Mouse (Mus musculus) forebrain, embryonic 14.5 days (tissue): ENCODE data around the gene Polrmt. TPM values are rescaled to one million over a fixed set of nuclear protein-coding genes. Genes with fewer than 3 reads are reported as not detected.
A peak's percentile ranks its signal among the peaks of the same experiment; 100 is the strongest.

Experiments
- ATAC-seq: fragments of 200-750 bp; cut with Nextera tagmentation; 2 replicates; pipeline ENCODE4 v1.8.0; 2017; ENCODE audit warnings: mild to moderate bottlenecking, moderate library complexity
- DNase-seq: peaks from one replicate; pipeline ENCODE4 v3.0.0-alpha.2; 2015; ENCODE audit warnings: low spot score
- H3K27ac ChIP-seq: fragments of 300-500 bp; sonication (generic); 2 replicates; pipeline ENCODE4 v1.5.1; 2014; ENCODE audit warnings: low read depth, mild to moderate bottlenecking, control low read depth, low read length, moderate library complexity
- H3K27me3 ChIP-seq: fragments of 300-500 bp; sonication (generic); replicated peaks from 2 replicates; pipeline ENCODE4 v1.6.1; 2014; ENCODE audit warnings: low read length, control low read depth, mixed read lengths; ENCODE audit not compliant: control insufficient read depth, insufficient read depth
- H3K36me3 ChIP-seq: fragments of 300-500 bp; sonication (generic); 2 replicates; pipeline ENCODE4 v1.6.1; 2014; ENCODE audit warnings: low read length, control low read depth; ENCODE audit not compliant: control insufficient read depth, insufficient read depth
- H3K4me1 ChIP-seq: fragments of 300-500 bp; sonication (generic); 2 replicates; pipeline ENCODE4 v1.6.1; 2014; ENCODE audit warnings: antibody characterized with exemption, low read length, control low read depth; ENCODE audit not compliant: control insufficient read depth, insufficient read depth
- H3K4me2 ChIP-seq: fragments of 300-500 bp; sonication (generic); 2 replicates; pipeline ENCODE4 v1.6.1; 2014; ENCODE audit warnings: mild to moderate bottlenecking, control low read depth, low read length
- H3K4me3 ChIP-seq: fragments of 300-500 bp; sonication (generic); 2 replicates; pipeline ENCODE4 v1.5.1; 2014; ENCODE audit warnings: low read depth, low read length, control low read depth
- H3K9ac ChIP-seq: fragments of 300-500 bp; sonication (generic); 2 replicates; pipeline ENCODE4 v1.6.1; 2014; ENCODE audit warnings: mild to moderate bottlenecking, low read length, control low read depth, moderate library complexity
- H3K9me3 ChIP-seq: fragments of 300-500 bp; sonication (generic); replicated peaks from 2 replicates; pipeline ENCODE4 v1.6.1; 2016; ENCODE audit warnings: low read length, control low read depth, mixed read lengths; ENCODE audit not compliant: control insufficient read depth
- WGBS: fragments of 180-500 bp; shearing (Covaris S2); extraction: QIAGEN DNeasy Blood & Tissue Kit; methylation state at CpG from one replicate; pipeline ENCODE4 v1.1.7; 2014; 5-methylcytosine and 5-hydroxymethylcytosine counted together
- polyA plus RNA-seq: library from polyadenylated mRNA; unstranded; fragments of >200 nt; fragmentation: Nextera tagmentation; extraction: Ambion mirVana; gene quantifications from 2 replicates; pipeline ENCODE4 v1.2.1, GENCODE M21; 2014

Polrmt gene
- polyA plus RNA-seq, 1 experiment from 2014 or later = 32.1 TPM

DNA sequence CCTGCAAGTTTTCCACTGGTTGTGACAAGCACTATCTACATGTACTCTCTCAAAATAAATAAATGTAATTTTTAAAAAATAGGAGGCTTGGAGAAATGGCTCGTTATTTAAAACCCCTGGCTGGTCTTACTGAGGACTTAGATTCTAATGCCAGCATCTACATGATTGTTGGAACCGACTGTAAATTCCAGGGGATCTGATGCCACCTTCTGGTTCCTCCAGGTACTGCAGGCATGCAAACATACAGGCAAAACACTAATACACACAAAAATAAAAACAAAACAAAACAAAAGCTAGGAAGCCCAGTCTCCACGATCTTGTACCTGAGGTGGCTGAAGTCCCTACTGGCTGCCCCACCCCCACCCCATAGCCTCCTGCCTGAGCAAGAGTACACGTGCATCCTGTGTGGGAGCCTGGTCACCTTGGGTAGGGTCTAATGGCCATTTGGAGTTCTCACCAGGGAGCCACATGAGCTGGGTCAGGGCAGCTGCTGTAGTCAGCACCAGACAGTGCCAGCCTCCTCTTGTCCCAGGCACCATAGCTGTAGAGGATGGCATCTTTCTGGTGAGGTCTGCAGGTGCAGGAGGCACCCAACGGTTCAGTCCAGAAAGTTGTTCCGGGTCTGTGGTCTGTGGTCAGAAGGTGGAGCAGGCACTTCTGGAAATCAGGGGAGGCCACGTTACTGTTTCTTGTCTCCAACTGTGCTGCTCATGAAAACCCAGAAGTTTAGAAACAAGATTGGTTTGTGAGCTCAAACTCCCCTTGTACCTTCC, 42.2 kb upstream of the Polrmt start:
- peak; percentile 85 for DNase-seq
- ATAC-seq = no peak
- H3K4me3 ChIP-seq = no peak overlapping the region
- no peak overlapping the region for H3K4me2 ChIP-seq
- no peaks in the 10 kb centered on the region for H3K36me3 ChIP-seq
- no peaks in the 10 kb centered on the region for H3K4me1 ChIP-seq
- no peaks in the 10 kb centered on the region for H3K9me3 ChIP-seq
- no peaks in the 10 kb centered on the region; the same call in 1 of the 2 replicates for H3K27me3 ChIP-seq
- no peak overlapping the region for H3K27ac ChIP-seq
- H3K9ac ChIP-seq = no peak overlapping the region
- 36% methylated on average over 7 of the region's 7 CpGs for WGBS

DNA sequence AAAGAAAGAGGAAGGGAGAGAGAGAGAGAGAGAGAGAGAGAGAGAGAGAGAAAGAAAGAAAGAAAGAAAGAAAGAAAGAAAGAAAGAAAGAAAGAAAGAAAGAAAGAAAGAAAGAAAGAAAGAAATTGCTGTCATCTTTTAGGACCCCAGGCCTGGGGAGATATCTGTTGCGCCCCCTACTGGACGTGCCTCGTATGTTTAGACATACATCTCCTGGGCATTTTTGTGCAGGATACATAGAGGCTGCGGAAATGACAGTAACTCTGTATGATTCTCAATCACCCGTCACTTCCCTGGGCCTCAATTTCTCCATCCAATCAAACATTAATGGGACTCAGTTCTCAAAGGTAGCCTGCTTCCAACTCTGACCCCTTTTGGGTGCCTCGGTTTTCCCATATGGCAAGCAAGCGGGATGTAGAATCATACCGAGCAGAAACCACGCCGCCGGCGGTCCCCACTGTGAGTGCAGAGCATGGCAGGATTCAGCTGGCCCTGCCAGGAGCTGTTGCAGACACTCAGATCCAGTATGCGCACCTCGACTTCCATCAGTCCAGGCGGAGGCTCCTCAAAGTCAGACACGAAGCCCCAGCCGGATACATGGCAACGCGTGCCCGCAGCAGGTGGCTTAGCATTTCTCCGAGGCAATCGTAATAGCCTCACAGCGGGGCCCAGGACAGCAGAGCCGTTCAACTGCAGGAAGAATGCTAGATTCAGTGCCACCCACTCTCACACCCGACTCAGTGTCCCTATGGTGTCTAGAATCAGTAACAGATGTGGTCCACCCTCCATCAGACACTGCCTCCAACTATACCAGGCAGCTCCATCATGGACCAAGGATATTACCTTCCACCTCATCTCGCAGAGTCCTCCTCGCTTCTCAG, 37.8 kb upstream of the Polrmt start:
- H3K4me2 ChIP-seq = no peak overlapping the region
- peaks cover 8% of the 10 kb centered on the region for H3K27me3 ChIP-seq
- no peaks in the 10 kb centered on the region for H3K9me3 ChIP-seq
- H3K27ac ChIP-seq = no peak overlapping the region
- DNase-seq = peak; percentile 59
- H3K36me3 ChIP-seq = no peaks in the 10 kb centered on the region
- 39% methylated on average over 27 of the region's 27 CpGs for WGBS
- H3K9ac ChIP-seq = no peak overlapping the region
- no peak for ATAC-seq
- no peak overlapping the region for H3K4me3 ChIP-seq
- 0 out of 2 replicates have a peak, but pooled peaks cover 2% of the 10 kb centered on the region for H3K4me1 ChIP-seq

- no peak for ATAC-seq
- WGBS = 64% methylated on average over 7 of the region's 7 CpGs
- no peaks in the 10 kb centered on the region for H3K36me3 ChIP-seq
- H3K27ac ChIP-seq = no peak overlapping the region
- DNase-seq = no peak
- H3K9me3 ChIP-seq = no peaks in the 10 kb centered on the region
- 0 out of 2 replicates have a peak, but pooled peaks cover 3% of the 10 kb centered on the region for H3K4me1 ChIP-seq
- H3K4me3 ChIP-seq = no peak overlapping the region
- peaks cover 18% of the 10 kb centered on the region for H3K27me3 ChIP-seq
- H3K9ac ChIP-seq = no peak overlapping the region
- no peak overlapping the region for H3K4me2 ChIP-seq
These were observed 36.7 kb upstream of the Polrmt start for GRCm38 (mm10) chr10:79783050-79783449.

GRCm38 (mm10) chr10:79781956-79782355, 35.6 kb upstream of the Polrmt start:
- no peak overlapping the region for H3K27ac ChIP-seq
- no peak for ATAC-seq

DNA sequence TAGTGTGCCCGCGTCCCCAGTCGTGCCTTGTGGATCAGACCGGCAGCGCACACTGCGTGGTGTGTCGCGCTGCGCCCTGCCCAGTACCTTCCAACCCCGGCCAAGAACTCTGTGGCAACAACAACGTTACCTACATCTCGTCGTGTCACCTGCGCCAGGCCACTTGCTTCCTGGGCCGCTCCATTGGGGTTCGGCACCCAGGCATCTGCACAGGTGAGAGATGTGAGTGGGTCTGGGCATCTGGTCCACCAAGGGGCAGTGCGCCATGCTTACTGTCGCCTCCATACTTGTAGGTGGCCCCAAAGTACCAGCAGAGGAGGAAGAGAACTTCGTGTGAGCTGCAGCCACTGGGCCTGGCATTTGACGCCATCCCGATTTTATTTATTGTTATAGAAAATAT, 34.8 kb upstream of the Polrmt start:
- H3K4me1 ChIP-seq = peaks cover 9% of the 10 kb centered on the region
- H3K27me3 ChIP-seq = peaks cover 36% of the 10 kb centered on the region
- 0 out of 2 replicates have a peak overlapping the region, but pooled peaks have one; percentile 21 for H3K4me3 ChIP-seq
- H3K9ac ChIP-seq = no peak overlapping the region
- no peak for DNase-seq
- peak; percentile 0; the same call in 1 of the 2 replicates for ATAC-seq
- peak overlapping the region; percentile 61 for H3K4me2 ChIP-seq
- WGBS = 27% methylated on average over 21 of the region's 21 CpGs
- no peak overlapping the region for H3K27ac ChIP-seq
- H3K9me3 ChIP-seq = no peaks in the 10 kb centered on the region
- H3K36me3 ChIP-seq = no peaks in the 10 kb centered on the region

More at GRCm38 (mm10) chr10:79781956-79782355, 35.6 kb upstream of the Polrmt start:
- no peaks in the 10 kb centered on the region for H3K9me3 ChIP-seq
- peaks cover 6% of the 10 kb centered on the region for H3K4me1 ChIP-seq
- H3K9ac ChIP-seq = no peak overlapping the region
- H3K4me2 ChIP-seq = no peak overlapping the region
- H3K27me3 ChIP-seq = peaks cover 29% of the 10 kb centered on the region
- H3K4me3 ChIP-seq = no peak overlapping the region
- DNase-seq = no peak
- WGBS = 56% methylated on average over 5 of the region's 5 CpGs
- H3K36me3 ChIP-seq = no peaks in the 10 kb centered on the region

GRCm38 (mm10) chr10:79780664-79781015, 34.3 kb upstream of the Polrmt start:
- ATAC-seq (no peak), DNase-seq (peak; percentile 62)
- H3K4me2 ChIP-seq = peak overlapping the region; percentile 61
- H3K4me3 ChIP-seq = peak overlapping the region; percentile 21
- H3K27me3 ChIP-seq = peaks cover 37% of the 10 kb centered on the region
- H3K4me1 ChIP-seq = peaks cover 9% of the 10 kb centered on the region
- no peaks in the 10 kb centered on the region for H3K36me3 ChIP-seq
- no peaks in the 10 kb centered on the region for H3K9me3 ChIP-seq
- 2% methylated on average over 13 of the region's 13 CpGs for WGBS
- H3K27ac ChIP-seq = no peak overlapping the region
- H3K9ac ChIP-seq = no peak overlapping the region

GRCm38 (mm10) chr10:79779784-79780663, 33.6 kb upstream of the Polrmt start:
- 2% methylated on average over 55 of the region's 55 CpGs for WGBS
- H3K9me3 ChIP-seq = no peaks in the 10 kb centered on the region
- H3K4me3 ChIP-seq = peak overlapping the region; percentile 21
- no peak overlapping the region for H3K9ac ChIP-seq
- no peak overlapping the region for H3K27ac ChIP-seq
- ATAC-seq (peak; percentile 93), DNase-seq (peak; percentile 92)
- no peaks in the 10 kb centered on the region for H3K36me3 ChIP-seq
- H3K4me1 ChIP-seq = peaks cover 9% of the 10 kb centered on the region
- peaks cover 37% of the 10 kb centered on the region for H3K27me3 ChIP-seq
- H3K4me2 ChIP-seq = peak overlapping the region; percentile 61

DNA sequence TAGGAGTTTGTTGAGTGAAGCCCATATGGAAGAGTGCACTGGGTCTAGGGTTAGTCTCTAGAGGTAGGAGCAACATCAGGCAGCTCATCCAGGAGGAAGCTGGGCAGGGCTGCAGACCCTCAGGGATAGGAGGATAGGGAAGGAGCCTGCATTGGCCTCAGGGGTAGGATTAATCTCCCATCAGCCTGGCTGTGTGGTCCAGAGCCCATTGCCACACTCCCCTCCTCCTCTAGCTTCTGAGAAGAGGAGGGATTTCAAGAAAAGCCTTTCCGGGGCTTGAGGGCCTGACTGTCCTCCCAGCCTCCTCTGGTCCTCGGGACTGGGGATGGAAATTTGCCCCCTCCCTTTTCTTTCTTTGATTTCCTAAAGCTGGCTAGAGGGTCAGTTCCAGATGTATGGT, 32.8 kb upstream of the Polrmt start:
- Histone ChIP-seq H3K27me3 (peaks cover 37% of the 10 kb centered on the region), H3K4me1 (peaks cover 9% of the 10 kb centered on the region), H3K27ac (no peak overlapping the region), H3K36me3 (no peaks in the 10 kb centered on the region), H3K4me3 (no peak overlapping the region), H3K9ac (no peak overlapping the region), H3K9me3 (no peaks in the 10 kb centered on the region), H3K4me2 (no peak overlapping the region)
- ATAC-seq (no peak), DNase-seq (no peak)
- WGBS = 11% methylated on average over 2 of the region's 2 CpGs
